Mouse (Mus musculus) midbrain, embryonic 15.5 days (tissue): Measurements from ENCODE around the gene Fat2. TPM values are rescaled to one million over a fixed set of nuclear protein-coding genes. Genes with fewer than 3 reads are reported as not detected.

ENCODE experiments used
- ATAC-seq: fragments of 200-750 bp; cut with Nextera tagmentation; replicated peaks from 2 replicates; pipeline ENCODE4 v1.8.0; 2017; ENCODE audit warnings: moderate TSS enrichment
- H3K27ac ChIP-seq: fragments of 300-500 bp; sonication (generic); 2 replicates; pipeline ENCODE4 v1.5.1; 2015; ENCODE audit warnings: mild to moderate bottlenecking, inconsistent platforms
- H3K27me3 ChIP-seq: fragments of 300-500 bp; sonication (generic); replicated peaks from 2 replicates; pipeline ENCODE4 v1.6.1; 2015; ENCODE audit warnings: inconsistent platforms
- H3K36me3 ChIP-seq: fragments of 300-500 bp; sonication (generic); replicated peaks from 2 replicates; pipeline ENCODE4 v1.6.1; 2015; ENCODE audit warnings: inconsistent platforms
- H3K4me1 ChIP-seq: fragments of 300-500 bp; sonication (generic); 2 replicates; pipeline ENCODE4 v1.6.1; 2015; ENCODE audit warnings: inconsistent platforms
- H3K4me2 ChIP-seq: fragments of 300-500 bp; sonication (generic); 2 replicates; pipeline ENCODE4 v1.6.1; 2015; ENCODE audit warnings: inconsistent platforms, mild to moderate bottlenecking, moderate library complexity
- H3K4me3 ChIP-seq: fragments of 300-500 bp; sonication (generic); 2 replicates; pipeline ENCODE4 v1.5.1; 2015; ENCODE audit warnings: mild to moderate bottlenecking, inconsistent platforms
- H3K9ac ChIP-seq: fragments of 300-500 bp; sonication (generic); 2 replicates; pipeline ENCODE4 v1.6.1; 2015; ENCODE audit warnings: mild to moderate bottlenecking, inconsistent platforms
- H3K9me3 ChIP-seq: fragments of 300-500 bp; sonication (generic); 2 replicates; pipeline ENCODE4 v1.6.1; 2016; ENCODE audit warnings: inconsistent platforms
- WGBS: fragments of 180-500 bp; shearing (Covaris S2); methylation state at CpG from one replicate; pipeline ENCODE4 v1.1.7; 2015; ENCODE audit warnings: mixed read lengths; 5-methylcytosine and 5-hydroxymethylcytosine counted together
- polyA plus RNA-seq: library from polyadenylated mRNA; unstranded; fragments of >200 nt; fragmentation: Nextera tagmentation; extraction: Ambion mirVana; gene quantifications from 2 replicates; pipeline ENCODE4 v1.2.1, GENCODE M21; 2015

The Fat2 gene
- polyA plus RNA-seq: 0.09 and 0.12 TPM in 2 replicates

GRCm38 (mm10) chr11:55336101-55336891 is at the start of gene Fat2:
Gene Fat2, minus strand, starts transcription at chr11:55336564.
- H3K9ac ChIP-seq: no peak within 1 kb of the TSS
- H3K4me2 ChIP-seq: no peak within 1 kb of the TSS
- H3K36me3 ChIP-seq: no peaks in the 10 kb centered on the region
- ATAC-seq: no peak
- 41% methylated on average over 13 of the region's 13 CpGs for WGBS
- no peak within 1 kb of the TSS for H3K27ac ChIP-seq
- no peaks in the 10 kb centered on the region for H3K27me3 ChIP-seq
- no peak within 1 kb of the TSS for H3K4me3 ChIP-seq
- no peaks in the 10 kb centered on the region for H3K9me3 ChIP-seq
- no peaks in the 10 kb centered on the region for H3K4me1 ChIP-seq

- H3K4me3 ChIP-seq: no peak overlapping the region
- no peaks in the 10 kb centered on the region for H3K9me3 ChIP-seq
- H3K9ac ChIP-seq: no peak overlapping the region
- no peaks in the 10 kb centered on the region for H3K27me3 ChIP-seq
- H3K4me1 ChIP-seq: peaks cover 4% of the 10 kb centered on the region
- no peak overlapping the region for H3K27ac ChIP-seq
- ATAC-seq: no peak
- WGBS: 14% methylated on average over 6 of the region's 6 CpGs
- H3K4me2 ChIP-seq: no peak overlapping the region
- no peaks in the 10 kb centered on the region for H3K36me3 ChIP-seq
Measured at GRCm38 (mm10) chr11:55383463-55384045, 47.2 kb upstream of the Fat2 start.

- 62% methylated on average over 6 of the region's 6 CpGs for WGBS
- H3K27ac ChIP-seq: no peak overlapping the region
- no peaks in the 10 kb centered on the region for H3K27me3 ChIP-seq
- H3K4me2 ChIP-seq: no peak overlapping the region
- H3K9me3 ChIP-seq: no peaks in the 10 kb centered on the region
- H3K4me3 ChIP-seq: no peak overlapping the region
- no peaks in the 10 kb centered on the region for H3K36me3 ChIP-seq
- no peak for ATAC-seq
- no peak overlapping the region for H3K9ac ChIP-seq
- H3K4me1 ChIP-seq: no peaks in the 10 kb centered on the region
Measured at GRCm38 (mm10) chr11:55380908-55381307, 44.5 kb upstream of the Fat2 start.

DNA sequence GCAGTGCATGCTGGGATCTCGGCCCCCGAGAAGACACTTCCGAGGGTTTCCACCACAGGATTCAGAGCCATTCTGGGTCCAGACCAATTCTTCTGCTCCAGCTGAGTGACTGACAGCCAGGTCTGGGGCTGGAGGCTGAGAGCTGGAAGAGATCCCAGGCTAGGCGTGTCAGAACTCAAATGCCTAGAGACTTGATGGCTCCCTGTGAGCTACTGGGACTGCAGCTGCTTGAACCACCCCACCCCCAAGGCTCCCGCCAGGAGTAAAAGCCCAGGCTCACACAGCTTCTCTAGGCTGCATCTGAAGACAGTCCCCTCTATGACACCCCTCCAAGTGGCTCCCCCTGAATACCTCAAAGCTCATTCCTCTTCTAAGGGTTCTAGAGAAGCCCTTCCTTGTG is 42.0 kb upstream of the Fat2 start:
- Histone ChIP-seq H3K4me1 (no peaks in the 10 kb centered on the region), H3K4me3 (no peak overlapping the region), H3K4me2 (no peak overlapping the region), H3K36me3 (no peaks in the 10 kb centered on the region), H3K9me3 (no peaks in the 10 kb centered on the region), H3K9ac (no peak overlapping the region), H3K27me3 (no peaks in the 10 kb centered on the region), H3K27ac (no peak overlapping the region)
- 52% methylated on average over 5 of the region's 5 CpGs for WGBS
- 0 out of 2 replicates have a peak, but pooled peaks have one; percentile 24 for ATAC-seq

DNA sequence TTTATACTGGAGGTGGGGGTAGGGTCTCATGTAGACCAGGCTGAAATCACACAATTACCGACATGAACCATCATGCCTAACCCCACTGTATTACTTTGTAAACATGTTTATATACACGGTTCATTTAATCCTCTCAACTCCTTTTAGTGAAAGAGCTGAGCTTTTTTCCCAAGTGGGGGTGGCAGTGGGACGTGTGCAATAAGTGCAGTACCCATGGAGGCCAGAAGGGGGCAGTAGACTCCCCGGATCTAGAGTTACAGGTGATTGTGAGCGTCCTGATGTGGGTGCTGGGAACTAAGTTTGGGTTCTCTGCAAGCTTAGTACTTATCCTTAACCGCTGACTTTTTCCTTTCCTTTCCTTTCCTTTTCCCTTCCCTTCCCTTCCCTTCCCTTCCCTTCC is 37.5 kb upstream of the Fat2 start:
- 54% methylated on average over 6 of the region's 6 CpGs for whole genome bisulfite sequencing
- Histone ChIP-seq H3K27me3 (no peaks in the 10 kb centered on the region), H3K4me3 (no peak overlapping the region), H3K4me2 (no peak overlapping the region), H3K9me3 (no peaks in the 10 kb centered on the region), H3K36me3 (no peaks in the 10 kb centered on the region), H3K9ac (no peak overlapping the region), H3K27ac (no peak overlapping the region), H3K4me1 (no peaks in the 10 kb centered on the region)
- no peak for ATAC-seq

DNA sequence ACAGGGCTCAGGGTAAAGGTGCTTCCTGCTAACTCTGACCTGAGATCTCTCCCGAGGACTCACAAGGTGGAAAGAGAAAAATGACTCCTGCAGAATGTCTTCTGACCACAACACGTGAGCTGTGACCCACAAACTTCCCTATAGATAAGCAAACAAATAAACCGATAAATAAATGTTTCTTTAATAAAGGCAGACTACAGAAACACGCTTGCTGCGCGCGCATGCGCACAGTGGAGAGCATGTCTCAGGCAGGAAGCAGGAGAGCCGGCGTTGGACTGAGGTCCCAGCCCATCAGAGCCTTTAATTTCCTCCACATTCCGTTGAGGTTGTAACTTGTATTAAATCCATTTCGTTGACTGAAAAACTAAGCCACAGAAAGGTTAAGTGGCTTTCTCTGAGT is 37.0 kb upstream of the Fat2 start:
- Histone ChIP-seq H3K4me2 (no peak overlapping the region), H3K27ac (no peak overlapping the region), H3K36me3 (no peaks in the 10 kb centered on the region), H3K27me3 (no peaks in the 10 kb centered on the region), H3K9me3 (no peaks in the 10 kb centered on the region), H3K9ac (no peak overlapping the region), H3K4me3 (no peak overlapping the region), H3K4me1 (no peaks in the 10 kb centered on the region)
- WGBS: 88% methylated on average over 12 of the region's 12 CpGs
- no peak for ATAC-seq

DNA sequence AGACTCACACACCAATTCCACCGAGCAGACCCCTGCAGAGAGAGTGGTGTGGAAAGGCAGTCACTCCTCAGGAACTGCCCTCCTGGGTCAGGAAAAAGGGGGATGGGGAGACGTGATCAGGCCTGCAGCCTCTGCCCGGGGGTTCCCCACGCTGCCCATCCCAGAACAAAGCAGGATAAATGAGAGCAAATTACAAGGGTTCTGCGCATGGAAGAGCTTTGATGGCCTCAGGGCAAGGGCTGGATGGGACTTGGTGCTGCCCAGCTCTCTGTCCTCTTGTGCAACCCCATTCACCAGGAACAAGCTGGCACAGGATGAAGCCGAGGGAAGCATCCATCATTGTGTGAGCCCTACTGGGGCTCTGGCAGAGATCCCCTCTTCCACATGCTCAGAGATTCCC is 35.6 kb upstream of the Fat2 start:
- H3K9ac ChIP-seq: no peak overlapping the region
- no peaks in the 10 kb centered on the region for H3K4me1 ChIP-seq
- H3K4me3 ChIP-seq: no peak overlapping the region
- H3K9me3 ChIP-seq: no peaks in the 10 kb centered on the region
- no peak for ATAC-seq
- H3K27me3 ChIP-seq: no peaks in the 10 kb centered on the region
- WGBS: 50% methylated on average over 6 of the region's 6 CpGs
- no peaks in the 10 kb centered on the region for H3K36me3 ChIP-seq
- H3K27ac ChIP-seq: no peak overlapping the region
- H3K4me2 ChIP-seq: no peak overlapping the region

DNA sequence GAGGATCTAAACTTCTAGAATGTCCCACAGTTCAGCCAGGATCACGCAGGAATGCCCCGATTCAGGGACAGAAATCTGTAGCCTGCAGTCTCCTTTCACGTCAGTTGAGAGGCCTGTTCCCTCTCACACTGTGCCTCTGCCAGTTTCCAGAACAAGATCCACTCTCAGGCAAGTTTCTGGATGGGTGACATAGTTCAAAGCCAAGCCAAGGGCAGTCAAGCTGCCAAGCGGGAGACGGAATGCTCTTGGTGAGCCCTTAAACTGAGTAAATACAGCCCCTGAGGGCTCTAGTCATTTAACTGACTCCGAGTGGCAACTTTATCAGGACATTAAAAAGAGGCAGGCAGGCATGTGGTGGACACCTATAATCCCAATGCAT is 32.7 kb upstream of the Fat2 start:
- Histone ChIP-seq H3K9ac (no peak overlapping the region), H3K27ac (no peak overlapping the region), H3K36me3 (no peaks in the 10 kb centered on the region), H3K4me3 (no peak overlapping the region), H3K4me2 (no peak overlapping the region), H3K4me1 (no peaks in the 10 kb centered on the region), H3K9me3 (no peaks in the 10 kb centered on the region), H3K27me3 (no peaks in the 10 kb centered on the region)
- 62% methylated on average over 6 of the region's 6 CpGs for WGBS
- no peak for ATAC-seq

GRCm38 (mm10) chr11:55368388-55369092 is 32.2 kb upstream of the Fat2 start:
- no peak overlapping the region for H3K4me2 ChIP-seq
- no peaks in the 10 kb centered on the region for H3K4me1 ChIP-seq
- no peak overlapping the region for H3K9ac ChIP-seq
- no peaks in the 10 kb centered on the region for H3K36me3 ChIP-seq
- H3K27me3 ChIP-seq: no peaks in the 10 kb centered on the region
- no peak for ATAC-seq
- H3K9me3 ChIP-seq: no peaks in the 10 kb centered on the region
- no peak overlapping the region for H3K4me3 ChIP-seq
- no peak overlapping the region for H3K27ac ChIP-seq
- WGBS: 68% methylated on average over 4 of the region's 4 CpGs

GRCm38 (mm10) chr11:55367783-55368182 is 31.4 kb upstream of the Fat2 start:
- no peak overlapping the region for H3K4me3 ChIP-seq
- H3K4me2 ChIP-seq: no peak overlapping the region
- H3K4me1 ChIP-seq: no peaks in the 10 kb centered on the region
- no peaks in the 10 kb centered on the region for H3K27me3 ChIP-seq
- H3K9me3 ChIP-seq: no peaks in the 10 kb centered on the region
- H3K27ac ChIP-seq: no peak overlapping the region
- H3K9ac ChIP-seq: no peak overlapping the region
- no peaks in the 10 kb centered on the region for H3K36me3 ChIP-seq
- 75% methylated on average over 10 of the region's 10 CpGs for WGBS
- no peak for ATAC-seq

- H3K36me3 ChIP-seq: no peaks in the 10 kb centered on the region
- H3K4me3 ChIP-seq: no peak overlapping the region
- no peak overlapping the region for H3K4me2 ChIP-seq
- H3K9me3 ChIP-seq: no peaks in the 10 kb centered on the region
- H3K9ac ChIP-seq: no peak overlapping the region
- no peaks in the 10 kb centered on the region for H3K4me1 ChIP-seq
- H3K27me3 ChIP-seq: no peaks in the 10 kb centered on the region
- WGBS: 82% methylated on average over 5 of the region's 5 CpGs
- ATAC-seq: no peak
- no peak overlapping the region for H3K27ac ChIP-seq
Measured at GRCm38 (mm10) chr11:55365840-55366239, 29.5 kb upstream of the Fat2 start.

GRCm38 (mm10) chr11:55365242-55365641 is 28.9 kb upstream of the Fat2 start:
- 51% methylated on average over 4 of the region's 4 CpGs for WGBS
- H3K4me3 ChIP-seq: no peak overlapping the region
- H3K27ac ChIP-seq: no peak overlapping the region
- H3K4me2 ChIP-seq: no peak overlapping the region
- no peaks in the 10 kb centered on the region for H3K36me3 ChIP-seq
- ATAC-seq: no peak
- no peaks in the 10 kb centered on the region for H3K9me3 ChIP-seq
- H3K4me1 ChIP-seq: no peaks in the 10 kb centered on the region
- no peak overlapping the region for H3K9ac ChIP-seq
- no peaks in the 10 kb centered on the region for H3K27me3 ChIP-seq
